Mouse (Mus musculus): ENCODE measurements at regions not wholly inside any gene's neighbourhood (a gene's known extent, or its start where the extent isn't known, plus 50 kb on each side); places are given as distances from the start of the nearest gene placed in this dataset.
"Not testable (repeated sequence)": the region's sequence is repeated elsewhere in the genome, so short reads cannot be mapped to it uniquely, and the experiment has no call there.

GRCm38 (mm10) chr17:14144082-14144481, 60.0 kb downstream of the Dact2 start:
- no peak for DNase-seq (ENCODE audit: inconsistent age in 2 of 2, low spot score in 1 of 2)

DNA sequence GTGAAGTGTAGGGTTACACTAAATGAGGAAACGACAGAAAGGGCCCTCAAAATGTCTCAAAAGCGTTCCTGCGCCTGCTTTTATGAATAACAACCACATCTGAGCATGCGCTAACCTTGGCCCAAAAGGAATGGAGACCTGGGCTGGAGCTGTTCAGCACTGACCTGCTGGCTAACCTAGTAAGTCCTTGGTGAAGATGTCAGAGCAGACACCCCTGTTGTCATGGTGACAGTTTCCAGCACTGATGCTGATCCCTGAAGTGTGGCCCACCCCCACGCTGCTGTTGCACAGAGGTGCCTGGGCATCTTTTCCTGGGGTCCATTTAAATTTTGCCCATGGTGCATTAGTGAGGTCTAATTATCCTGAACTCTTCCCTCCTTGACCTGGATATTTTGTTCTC, 62.4 kb downstream of the Dact2 start:
- no peak for DNase-seq (ENCODE audit: inconsistent age in 2 of 2, low spot score in 1 of 2)

DNA sequence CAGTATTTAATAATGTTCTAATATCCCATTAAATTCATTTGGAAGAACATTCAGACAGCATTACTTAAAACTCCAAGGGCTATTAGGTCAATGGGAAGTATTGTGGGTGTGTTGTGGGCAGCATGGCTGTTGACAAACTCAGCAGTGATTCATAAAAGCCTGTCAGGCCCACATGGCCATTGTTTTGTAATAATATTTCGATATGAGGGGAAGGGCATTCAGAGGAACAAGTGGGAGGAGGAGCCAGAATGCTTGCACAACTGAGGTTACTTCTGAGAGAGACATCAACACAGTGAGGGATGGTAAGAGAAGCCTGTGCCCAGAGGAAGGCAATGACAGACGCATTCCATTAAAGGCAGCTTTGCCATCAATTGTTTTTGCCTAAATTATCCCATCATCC, 63.8 kb downstream of the Dact2 start:
- peak in 1 of 2 experiments; percentile 77 for DNase-seq (ENCODE audit: inconsistent age in 2 of 2, low spot score in 1 of 2)

GRCm38 (mm10) chr17:14138941-14139340, 65.2 kb downstream of the Dact2 start:
- DNase-seq (ENCODE audit: inconsistent age in 2 of 2, low spot score in 1 of 2): no peak

- DNase-seq (ENCODE audit: inconsistent age in 2 of 2, low spot score in 1 of 2): peak; percentile 50 to 87
Measured at GRCm38 (mm10) chr17:14136702-14137315, 67.3 kb downstream of the Dact2 start.

DNA sequence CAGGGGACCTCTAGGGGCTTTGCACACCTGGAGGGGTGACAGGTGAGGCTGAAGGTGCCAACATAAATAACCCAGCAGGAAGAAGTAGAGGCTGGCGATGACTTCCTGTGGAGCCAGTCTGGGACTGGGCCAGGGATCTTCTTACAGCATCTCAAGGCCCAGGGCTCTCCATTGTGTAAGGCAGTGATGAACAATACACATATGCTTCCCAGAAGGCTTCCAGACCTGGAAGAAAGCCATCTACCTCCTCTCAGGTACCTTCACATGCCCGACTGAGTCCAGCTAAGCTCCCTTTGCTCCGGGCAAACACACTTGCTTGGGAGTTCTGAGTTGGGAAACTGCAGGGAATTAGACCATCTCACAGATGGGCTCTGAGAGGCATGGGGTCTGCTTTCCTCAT, 69.5 kb downstream of the Dact2 start:
- DNase-seq (ENCODE audit: inconsistent age in 2 of 2, low spot score in 1 of 2): no peak

DNA sequence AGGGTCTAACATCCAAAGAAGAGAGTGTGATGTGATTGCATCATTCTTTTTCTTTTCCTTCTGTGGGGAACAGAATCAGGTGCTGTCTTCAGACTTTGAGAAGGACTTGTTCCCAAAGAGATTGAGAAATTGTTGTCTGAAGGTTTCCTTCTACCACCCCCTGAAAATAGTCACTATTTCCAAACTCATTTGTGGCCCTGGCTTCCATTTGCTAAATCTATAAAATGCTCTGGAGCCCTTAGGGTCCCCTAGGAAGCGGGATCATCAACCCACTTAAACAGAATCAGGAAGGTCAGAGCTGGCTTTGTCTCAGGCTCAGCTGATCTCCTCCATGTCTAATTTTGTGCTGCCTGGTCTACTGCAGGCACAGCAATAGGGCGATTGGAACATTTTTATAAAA, 70.1 kb downstream of the Dact2 start:
- no peak for DNase-seq (ENCODE audit: inconsistent age in 2 of 2, low spot score in 1 of 2)

DNA sequence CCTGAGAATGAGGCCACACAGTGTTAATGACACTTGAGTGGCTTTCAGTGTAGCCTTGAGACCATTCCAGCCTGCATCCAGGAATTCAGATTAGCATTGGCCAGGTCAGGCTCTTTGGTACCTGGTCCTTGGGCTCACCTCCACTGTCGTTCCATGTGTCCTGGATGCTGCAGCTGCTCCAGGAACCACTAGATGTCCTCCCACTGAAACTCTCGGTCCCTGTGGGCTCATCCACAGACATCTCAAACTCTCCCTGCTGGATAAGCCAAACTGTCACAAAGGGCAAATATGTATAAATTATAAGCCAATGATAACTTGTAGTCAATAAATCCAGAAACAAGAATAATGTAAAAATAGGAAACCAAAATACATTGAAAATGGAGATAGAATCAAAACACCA, 67.7 kb upstream of the Gm7358 start:
- DNase-seq (ENCODE audit: inconsistent age in 2 of 2, low spot score in 1 of 2): not testable (repeated sequence)

DNA sequence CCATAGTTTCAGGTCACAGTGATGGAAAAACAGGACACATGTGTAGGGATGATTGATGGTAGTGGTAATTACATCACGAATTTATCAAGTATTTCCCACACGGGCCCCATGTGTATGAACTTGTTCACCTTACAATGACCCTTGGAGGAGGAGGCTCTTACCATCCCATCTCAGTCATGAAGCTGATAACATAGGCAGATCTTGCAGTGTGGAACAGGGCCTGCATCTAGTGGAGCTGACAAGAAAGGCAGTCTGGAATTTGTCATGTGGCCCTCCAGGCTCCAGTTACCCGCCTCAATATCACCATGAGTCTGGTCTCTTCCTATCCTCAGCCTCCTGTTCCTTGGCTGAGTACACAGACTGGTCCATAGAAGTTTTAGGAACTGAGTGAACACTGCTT, 59.5 kb upstream of the Gm7358 start:
- no peak for DNase-seq (ENCODE audit: inconsistent age in 2 of 2, low spot score in 1 of 2)

DNA sequence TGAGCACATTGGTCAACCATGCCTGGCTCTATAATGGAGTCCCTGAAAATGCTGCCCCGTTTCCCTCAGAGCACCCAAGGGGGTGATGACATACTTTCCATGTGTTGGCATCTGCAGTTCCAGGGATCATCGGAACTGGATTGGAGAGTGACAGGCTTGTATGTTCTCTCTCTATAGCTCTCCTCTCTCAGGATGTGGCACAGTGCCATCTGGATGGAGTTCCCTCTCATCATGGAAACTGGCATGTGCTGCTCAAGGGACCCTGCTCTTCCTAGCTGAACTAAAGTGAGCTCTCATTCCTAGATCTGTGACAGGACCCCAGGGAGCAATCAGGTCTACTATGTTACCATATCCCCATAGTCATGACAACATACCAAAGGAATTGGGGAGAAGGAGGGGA, 56.9 kb upstream of the Gm7358 start:
- DNase-seq (ENCODE audit: inconsistent age in 2 of 2, low spot score in 1 of 2): no peak

DNA sequence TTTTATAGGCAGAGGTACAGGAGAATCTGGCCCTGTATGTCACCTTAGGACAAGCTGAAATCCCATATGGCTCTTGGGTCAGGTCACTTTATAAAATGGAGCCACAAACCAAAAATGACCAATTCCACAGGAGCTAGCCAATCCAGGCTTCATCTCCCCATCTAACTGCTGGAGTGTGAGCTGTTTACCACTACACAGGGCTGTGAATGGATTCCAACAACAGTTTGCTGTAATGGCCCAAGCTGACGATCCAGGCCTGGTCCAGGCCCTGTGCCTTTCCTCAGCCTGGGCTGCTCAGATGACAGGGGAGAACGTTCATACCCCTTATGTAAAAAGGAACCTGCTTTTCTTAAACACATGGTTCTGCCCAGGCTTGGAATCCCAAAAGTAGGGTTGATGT, 55.5 kb upstream of the Gm7358 start:
- no peak for DNase-seq (ENCODE audit: inconsistent age in 2 of 2, low spot score in 1 of 2)

DNA sequence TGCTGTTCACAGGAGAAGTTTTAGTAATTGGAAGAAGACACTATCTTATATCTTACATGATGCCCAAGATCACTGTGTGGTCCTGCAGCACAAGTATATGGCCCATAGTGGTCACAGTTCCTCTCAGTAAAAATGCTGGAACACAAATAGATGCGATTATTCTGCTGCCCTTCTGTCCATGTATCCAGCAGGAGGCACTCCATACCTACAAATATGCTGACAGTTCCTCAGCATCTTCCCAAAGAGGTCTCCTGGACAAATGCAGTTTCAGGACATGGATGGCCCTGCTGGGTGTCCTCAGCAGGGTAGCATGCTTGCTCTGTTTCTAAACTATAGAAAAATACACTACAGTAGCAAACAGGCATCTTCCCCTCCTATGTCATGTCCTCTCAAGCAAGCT, 52.4 kb upstream of the Gm7358 start:
- DNase-seq (ENCODE audit: inconsistent age in 2 of 2, low spot score in 1 of 2): peak; percentile 13 to 58

Measured in adrenal gland, adult (tissue).